Mouse (Mus musculus) embryonic facial prominence, embryonic 13.5 days (tissue): ENCODE measurements around the gene Oprd1. TPM values are rescaled to one million over a fixed set of nuclear protein-coding genes. Genes with fewer than 3 reads are reported as not detected.

Experiments
- ATAC-seq: fragments of 200-750 bp; cut with Nextera tagmentation; 2 replicates; pipeline ENCODE4 v1.8.0; 2017; ENCODE audit warnings: low read depth; ENCODE audit not compliant: insufficient number of reproducible peaks, insufficient read depth, low FRiP score, low TSS enrichment
- H3K27ac ChIP-seq: fragments of 300-500 bp; sonication (generic); 2 replicates; pipeline ENCODE4 v1.5.1; 2015; ENCODE audit warnings: moderate library complexity, mild to moderate bottlenecking, inconsistent platforms
- H3K27me3 ChIP-seq: fragments of 300-500 bp; sonication (generic); 2 replicates; pipeline ENCODE4 v1.6.1; 2015; ENCODE audit warnings: mild to moderate bottlenecking, inconsistent platforms
- H3K36me3 ChIP-seq: fragments of 300-500 bp; sonication (generic); 2 replicates; pipeline ENCODE4 v1.6.1; 2015; ENCODE audit warnings: mild to moderate bottlenecking, inconsistent platforms
- H3K4me1 ChIP-seq: fragments of 300-500 bp; sonication (generic); 2 replicates; pipeline ENCODE4 v1.6.1; 2015; ENCODE audit warnings: inconsistent platforms
- H3K4me2 ChIP-seq: fragments of 300-500 bp; sonication (generic); 2 replicates; pipeline ENCODE4 v1.6.1; 2015; ENCODE audit warnings: moderate library complexity, mild to moderate bottlenecking, inconsistent platforms
- H3K4me3 ChIP-seq: fragments of 300-500 bp; sonication (generic); 2 replicates; pipeline ENCODE4 v1.5.1; 2015; ENCODE audit warnings: mild to moderate bottlenecking, inconsistent platforms
- H3K9ac ChIP-seq: fragments of 300-500 bp; sonication (generic); 2 replicates; pipeline ENCODE4 v1.6.1; 2015; ENCODE audit warnings: mild to moderate bottlenecking, inconsistent platforms
- H3K9me3 ChIP-seq: fragments of 300-500 bp; sonication (generic); 2 replicates; pipeline ENCODE4 v1.6.1; 2016; ENCODE audit warnings: inconsistent platforms
- WGBS: fragments of 180-500 bp; shearing (Covaris S2); methylation state at CpG from one replicate; pipeline ENCODE4 v1.1.7; 2015; ENCODE audit warnings: mixed read lengths; 5-methylcytosine and 5-hydroxymethylcytosine counted together
- polyA plus RNA-seq: library from polyadenylated mRNA; unstranded; fragments of >200 nt; fragmentation: Nextera tagmentation; extraction: Ambion mirVana; gene quantifications from 2 replicates; pipeline ENCODE4 v1.2.1, GENCODE M21; 2015

Gene Oprd1
- polyA plus RNA-seq, 1 experiment from 2014 or later, result 0.55 TPM

DNA sequence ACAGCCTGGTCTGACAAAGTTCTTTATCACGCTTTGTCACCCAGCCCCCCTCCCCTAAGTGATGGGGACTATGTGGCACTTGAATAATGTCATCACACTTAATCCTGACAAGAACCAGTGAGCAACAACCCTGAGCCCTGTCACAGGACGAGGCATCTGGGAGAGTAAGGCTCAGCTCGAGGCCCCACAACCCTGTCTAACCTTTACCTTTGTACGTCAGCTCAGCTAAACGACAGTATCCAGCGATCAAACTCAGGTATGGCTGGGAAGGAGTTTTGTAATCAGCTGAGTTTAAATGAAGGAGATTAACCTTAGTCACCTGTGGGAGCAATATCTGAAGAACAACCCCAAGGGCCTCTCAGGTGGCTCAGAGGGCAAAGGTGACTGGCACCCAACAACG lies 12.0 kb downstream of the Oprd1 start:
- Histone ChIP-seq H3K4me2 (no peak overlapping the region), H3K27ac (no peak overlapping the region), H3K9me3 (no peaks in the 10 kb centered on the region), H3K27me3 (no peaks in the 10 kb centered on the region), H3K36me3 (no peaks in the 10 kb centered on the region), H3K4me1 (peaks cover 11% of the 10 kb centered on the region; the same call in 1 of the 2 replicates), H3K9ac (no peak overlapping the region), H3K4me3 (no peak overlapping the region)
- WGBS, result 83% methylated on average over 7 of the region's 7 CpGs
- no peak for ATAC-seq

DNA sequence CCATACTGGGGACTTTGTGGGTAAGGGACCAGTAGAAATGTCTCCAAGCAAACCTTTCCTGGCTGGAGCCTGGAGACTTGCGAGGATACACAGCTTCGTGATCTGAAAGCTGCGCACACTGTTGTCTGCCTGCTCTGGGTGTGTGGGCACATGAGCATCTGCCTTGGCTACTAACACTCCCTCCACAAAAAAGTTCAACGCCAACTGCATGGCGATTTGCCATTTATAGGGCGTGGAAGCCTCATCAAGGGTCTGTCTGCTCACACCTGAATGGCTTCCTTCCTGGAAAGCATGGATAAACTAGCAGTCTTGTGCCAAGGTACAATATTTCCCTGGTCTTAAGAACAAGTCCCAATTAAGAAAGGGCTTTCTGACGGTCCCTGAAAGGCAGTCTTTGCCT lies 12.5 kb downstream of the Oprd1 start:
- Histone ChIP-seq H3K4me1 (peaks cover 11% of the 10 kb centered on the region; the same call in 1 of the 2 replicates), H3K27me3 (no peaks in the 10 kb centered on the region), H3K36me3 (no peaks in the 10 kb centered on the region), H3K9ac (no peak overlapping the region), H3K9me3 (no peaks in the 10 kb centered on the region), H3K27ac (no peak overlapping the region), H3K4me2 (no peak overlapping the region), H3K4me3 (no peak overlapping the region)
- 89% methylated on average over 7 of the region's 7 CpGs for WGBS
- ATAC-seq, result no peak

DNA sequence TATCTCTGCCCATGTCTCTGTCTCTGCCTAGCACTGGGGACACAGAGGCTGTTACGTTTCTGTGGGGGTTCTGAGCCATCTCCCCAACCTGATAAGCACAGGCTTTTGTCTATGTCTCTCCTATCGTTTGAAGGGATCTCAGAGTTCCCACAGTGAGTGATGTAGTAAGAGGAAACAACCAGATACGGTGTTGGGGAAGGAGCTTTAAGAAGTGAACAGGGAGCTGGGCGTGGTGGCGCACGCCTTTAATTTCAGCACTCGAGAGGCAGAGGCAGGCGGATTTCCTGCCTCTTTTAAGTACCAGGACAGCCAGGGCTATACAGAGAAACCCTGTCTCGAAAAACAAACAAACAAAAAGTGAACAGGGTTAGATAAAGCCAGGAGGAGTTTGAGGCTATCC lies 13.2 kb downstream of the Oprd1 start:
- Histone ChIP-seq H3K27ac (no peak overlapping the region), H3K4me2 (no peak overlapping the region), H3K4me3 (no peak overlapping the region), H3K9me3 (no peaks in the 10 kb centered on the region), H3K4me1 (peaks cover 11% of the 10 kb centered on the region; the same call in 1 of the 2 replicates), H3K9ac (no peak overlapping the region), H3K27me3 (no peaks in the 10 kb centered on the region), H3K36me3 (no peaks in the 10 kb centered on the region)
- ATAC-seq, result no peak
- 89% methylated on average over 9 of the region's 9 CpGs for WGBS

DNA sequence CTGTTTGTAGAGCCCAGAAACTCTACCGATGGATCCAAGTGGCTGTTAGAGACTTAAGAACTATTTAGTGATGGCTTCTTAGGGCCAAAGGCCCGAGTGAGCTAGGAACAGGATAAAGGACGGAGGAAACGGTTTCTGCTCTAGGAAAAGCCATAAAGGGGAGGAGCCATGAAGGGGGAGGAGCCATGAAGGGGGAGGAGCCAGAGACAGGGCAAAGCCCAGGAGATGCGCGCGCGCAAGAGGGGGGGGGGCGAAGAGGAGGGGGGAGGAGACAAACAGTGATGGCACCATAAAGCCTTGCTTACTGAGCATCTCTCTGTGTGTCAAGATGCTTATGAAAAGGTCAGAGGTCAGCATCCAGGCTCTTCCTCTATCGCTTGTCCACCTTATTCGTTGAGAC lies 13.6 kb downstream of the Oprd1 start:
- Histone ChIP-seq H3K4me2 (no peak overlapping the region), H3K9me3 (no peaks in the 10 kb centered on the region), H3K4me1 (peaks cover 11% of the 10 kb centered on the region; the same call in 1 of the 2 replicates), H3K36me3 (no peaks in the 10 kb centered on the region), H3K27ac (no peak overlapping the region), H3K4me3 (no peak overlapping the region), H3K27me3 (no peaks in the 10 kb centered on the region), H3K9ac (no peak overlapping the region)
- no peak for ATAC-seq
- WGBS, result 68% methylated on average over 11 of the region's 11 CpGs

DNA sequence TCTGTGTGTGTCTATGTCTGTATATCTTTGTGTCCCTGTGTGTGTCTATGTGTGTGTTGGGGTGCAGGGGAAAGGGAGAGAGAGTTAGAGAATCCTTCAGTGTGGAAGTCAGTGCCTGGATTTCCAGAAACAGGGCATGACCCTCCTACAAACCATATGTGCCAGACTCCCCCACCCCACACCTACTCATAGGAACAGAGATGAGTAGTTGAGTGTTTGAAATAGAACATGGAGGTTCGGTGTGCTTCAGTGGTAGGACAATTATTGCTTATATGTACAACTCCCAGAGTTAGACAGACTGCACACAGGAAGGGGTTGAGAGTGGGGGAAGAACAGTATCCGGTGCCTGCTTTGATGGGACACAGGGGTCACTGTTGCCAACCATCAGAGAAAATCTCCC lies 14.2 kb downstream of the Oprd1 start:
- no peak overlapping the region for H3K4me3 ChIP-seq
- WGBS, result 63% methylated on average over 2 of the region's 2 CpGs
- no peak overlapping the region for H3K4me2 ChIP-seq
- ATAC-seq, result no peak
- H3K9ac ChIP-seq, result no peak overlapping the region
- no peaks in the 10 kb centered on the region for H3K27me3 ChIP-seq
- no peaks in the 10 kb centered on the region for H3K9me3 ChIP-seq
- no peak overlapping the region for H3K27ac ChIP-seq
- no peaks in the 10 kb centered on the region for H3K36me3 ChIP-seq
- H3K4me1 ChIP-seq, result peaks cover 11% of the 10 kb centered on the region; the same call in 1 of the 2 replicates

DNA sequence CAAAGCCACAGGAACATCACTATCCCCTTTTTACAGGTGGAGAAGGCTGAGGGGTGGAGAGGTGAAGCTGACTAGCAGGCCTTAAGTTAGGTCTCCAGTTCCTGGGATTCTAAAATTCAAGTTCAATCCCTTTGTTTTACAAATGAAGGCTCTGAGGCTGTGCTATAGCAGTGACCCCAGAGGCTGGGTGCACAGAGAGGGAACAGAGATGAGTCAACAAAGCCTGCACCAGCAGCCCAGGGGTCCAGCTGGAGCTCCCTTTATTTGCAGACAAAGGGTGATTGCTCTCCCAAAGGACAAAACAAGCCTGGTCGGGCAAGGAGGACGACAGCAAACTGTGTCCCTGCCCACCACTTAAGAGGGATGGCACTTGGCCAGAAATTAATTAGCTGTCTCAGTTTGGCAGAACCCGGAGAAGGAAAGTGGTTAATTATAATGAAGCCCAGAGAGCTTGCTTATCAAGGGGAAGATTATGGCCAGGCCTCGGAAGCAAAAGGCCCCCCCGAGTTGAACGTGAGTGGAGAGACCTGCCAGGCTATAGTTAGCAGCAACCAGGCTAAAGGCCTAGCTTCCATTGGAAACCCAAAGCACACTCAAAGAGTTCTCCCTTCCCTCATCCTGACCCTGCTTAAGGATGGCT lies 15.2 kb downstream of the Oprd1 start:
- no peaks in the 10 kb centered on the region for H3K9me3 ChIP-seq
- WGBS, result 31% methylated on average over 6 of the region's 6 CpGs
- no peak overlapping the region for H3K9ac ChIP-seq
- no peak overlapping the region for H3K4me3 ChIP-seq
- no peak overlapping the region for H3K4me2 ChIP-seq
- H3K36me3 ChIP-seq, result no peaks in the 10 kb centered on the region
- H3K27ac ChIP-seq, result no peak overlapping the region
- H3K27me3 ChIP-seq, result no peaks in the 10 kb centered on the region
- no peak for ATAC-seq
- peaks cover 11% of the 10 kb centered on the region; the same call in 1 of the 2 replicates for H3K4me1 ChIP-seq

DNA sequence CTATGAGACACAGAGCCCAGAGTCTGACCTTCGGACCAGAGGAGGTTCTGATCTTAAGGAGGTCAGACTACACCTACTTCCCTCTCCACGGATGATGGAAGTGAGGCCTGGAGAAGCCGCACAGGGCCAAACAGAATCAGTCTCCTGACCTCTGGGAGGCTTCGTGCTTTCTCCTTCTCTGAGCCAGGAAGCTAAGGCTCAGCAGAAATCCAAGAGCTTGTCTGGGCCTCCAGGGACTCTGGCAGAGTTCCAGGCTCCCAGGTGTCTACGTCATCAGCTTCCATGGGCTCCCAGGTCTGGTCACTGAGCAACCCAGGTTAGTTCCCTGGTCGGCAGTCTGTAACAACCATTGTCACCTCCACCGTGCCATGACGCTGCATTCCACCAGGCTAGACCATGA lies 17.2 kb downstream of the Oprd1 start:
- peaks cover 4% of the 10 kb centered on the region; the same call in 1 of the 2 replicates for H3K4me1 ChIP-seq
- no peaks in the 10 kb centered on the region for H3K9me3 ChIP-seq
- no peaks in the 10 kb centered on the region for H3K36me3 ChIP-seq
- ATAC-seq, result no peak
- H3K4me2 ChIP-seq, result no peak overlapping the region
- H3K9ac ChIP-seq, result no peak overlapping the region
- H3K27me3 ChIP-seq, result no peaks in the 10 kb centered on the region
- 82% methylated on average over 8 of the region's 8 CpGs for WGBS
- H3K4me3 ChIP-seq, result no peak overlapping the region
- no peak overlapping the region for H3K27ac ChIP-seq

DNA sequence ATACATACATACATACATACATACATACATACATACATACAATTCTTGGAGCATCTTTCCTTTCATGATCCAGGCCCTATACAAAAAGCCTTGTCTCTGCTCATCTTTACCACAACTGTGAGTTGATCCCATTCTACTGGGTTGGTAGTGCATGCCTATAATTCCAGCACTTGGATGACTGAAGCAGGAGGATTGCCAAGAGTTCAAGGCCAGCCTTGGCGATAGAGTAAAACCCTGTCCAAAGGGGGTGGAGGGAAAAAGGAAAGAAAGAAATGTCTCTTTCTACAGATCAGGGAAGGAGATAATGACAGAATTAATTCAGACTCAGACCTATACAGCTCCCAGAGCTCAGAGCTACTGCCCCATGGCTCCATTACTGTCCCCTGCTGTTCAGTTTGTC lies 21.1 kb downstream of the Oprd1 start:
- 93% methylated on average over 1 of the region's 1 CpGs for WGBS
- H3K9ac ChIP-seq, result no peak overlapping the region
- H3K4me2 ChIP-seq, result no peak overlapping the region
- no peaks in the 10 kb centered on the region for H3K9me3 ChIP-seq
- H3K4me3 ChIP-seq, result no peak overlapping the region
- H3K36me3 ChIP-seq, result no peaks in the 10 kb centered on the region
- H3K4me1 ChIP-seq, result peaks cover 5% of the 10 kb centered on the region; the same call in 1 of the 2 replicates
- ATAC-seq, result no peak
- no peak overlapping the region for H3K27ac ChIP-seq
- no peaks in the 10 kb centered on the region for H3K27me3 ChIP-seq

DNA sequence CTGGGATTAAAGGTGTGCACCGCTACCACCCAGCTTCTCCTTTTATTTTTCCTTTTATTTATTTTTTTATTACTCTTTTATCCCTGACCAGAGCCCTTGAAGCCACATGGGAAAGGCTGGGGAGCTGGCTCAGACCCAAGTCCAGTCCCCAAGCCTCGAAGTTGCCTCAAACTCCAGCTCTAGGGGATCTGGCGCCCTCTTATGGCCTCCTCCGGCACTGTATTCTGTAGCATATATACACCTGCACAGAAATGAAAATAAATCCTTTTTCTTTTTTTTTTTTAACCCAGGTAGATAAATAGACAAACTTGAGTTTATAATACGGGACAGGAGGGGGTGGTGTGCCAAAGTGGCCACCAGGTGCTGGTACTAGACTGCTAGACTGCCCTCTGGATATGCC lies 22.6 kb downstream of the Oprd1 start:
- 84% methylated on average over 5 of the region's 5 CpGs for WGBS

DNA sequence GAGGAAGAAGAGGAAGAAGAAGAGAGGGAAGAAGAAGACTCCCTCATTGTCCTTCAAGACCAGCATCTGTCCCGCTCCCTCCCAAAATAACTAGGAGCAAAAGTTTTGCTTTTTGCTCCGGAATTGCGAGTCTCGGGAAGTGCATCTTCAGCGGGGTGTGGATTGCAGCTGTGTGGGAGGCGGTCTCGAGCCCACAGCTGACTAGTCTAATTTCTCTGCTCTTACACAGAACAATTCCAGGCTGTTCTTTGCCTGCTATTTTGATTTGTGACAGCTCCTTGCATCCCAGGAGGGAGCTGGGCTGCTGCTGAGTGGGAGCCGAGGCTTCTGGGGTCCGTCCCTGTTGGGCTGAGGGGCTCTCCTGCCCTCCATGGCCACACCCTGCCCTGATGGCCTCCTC lies 24.7 kb downstream of the Oprd1 start:
- Histone ChIP-seq H3K27ac (no peak overlapping the region), H3K27me3 (no peaks in the 10 kb centered on the region), H3K36me3 (no peaks in the 10 kb centered on the region), H3K9me3 (no peaks in the 10 kb centered on the region), H3K9ac (0 out of 2 replicates have a peak overlapping the region, but pooled peaks have one; percentile 21), H3K4me1 (peaks cover 5% of the 10 kb centered on the region; the same call in 1 of the 2 replicates), H3K4me3 (no peak overlapping the region), H3K4me2 (no peak overlapping the region)
- no peak for ATAC-seq
- 44% methylated on average over 9 of the region's 9 CpGs for WGBS

More for the DNA sequence above, 22.6 kb downstream of the Oprd1 start:
- Histone ChIP-seq H3K4me2 (no peak overlapping the region), H3K9ac (no peak overlapping the region), H3K27me3 (no peaks in the 10 kb centered on the region), H3K9me3 (no peaks in the 10 kb centered on the region), H3K27ac (no peak overlapping the region), H3K36me3 (no peaks in the 10 kb centered on the region), H3K4me3 (no peak overlapping the region), H3K4me1 (peaks cover 5% of the 10 kb centered on the region; the same call in 1 of the 2 replicates)
- ATAC-seq, result no peak

DNA sequence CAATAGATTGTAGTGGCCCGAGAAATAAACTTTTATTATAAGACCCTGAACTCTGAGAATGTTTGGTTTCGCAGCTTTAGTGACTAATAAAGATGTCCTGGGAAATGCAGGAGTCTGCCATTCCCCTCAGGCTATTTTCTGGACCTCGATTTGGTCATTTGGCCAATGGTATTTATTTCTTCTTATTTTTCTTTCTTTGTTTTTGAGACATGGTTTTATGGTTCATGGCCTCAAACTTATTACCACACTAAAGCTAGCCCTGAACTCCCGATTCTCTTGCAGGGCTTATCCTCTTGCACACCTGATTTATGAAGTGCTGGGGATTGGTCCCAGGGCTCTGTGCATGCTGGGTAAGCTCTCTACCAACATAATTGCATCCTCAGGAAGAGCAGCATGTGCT lies 28.0 kb downstream of the Oprd1 start:
- H3K9ac ChIP-seq, result no peak overlapping the region
- peaks cover 22% of the 10 kb centered on the region for H3K27me3 ChIP-seq
- no peak for ATAC-seq
- 83% methylated on average over 4 of the region's 4 CpGs for WGBS
- H3K36me3 ChIP-seq, result no peaks in the 10 kb centered on the region
- no peak overlapping the region for H3K4me2 ChIP-seq
- H3K4me1 ChIP-seq, result peaks cover 5% of the 10 kb centered on the region; the same call in 1 of the 2 replicates
- H3K4me3 ChIP-seq, result no peak overlapping the region
- H3K27ac ChIP-seq, result no peak overlapping the region
- H3K9me3 ChIP-seq, result no peaks in the 10 kb centered on the region

DNA sequence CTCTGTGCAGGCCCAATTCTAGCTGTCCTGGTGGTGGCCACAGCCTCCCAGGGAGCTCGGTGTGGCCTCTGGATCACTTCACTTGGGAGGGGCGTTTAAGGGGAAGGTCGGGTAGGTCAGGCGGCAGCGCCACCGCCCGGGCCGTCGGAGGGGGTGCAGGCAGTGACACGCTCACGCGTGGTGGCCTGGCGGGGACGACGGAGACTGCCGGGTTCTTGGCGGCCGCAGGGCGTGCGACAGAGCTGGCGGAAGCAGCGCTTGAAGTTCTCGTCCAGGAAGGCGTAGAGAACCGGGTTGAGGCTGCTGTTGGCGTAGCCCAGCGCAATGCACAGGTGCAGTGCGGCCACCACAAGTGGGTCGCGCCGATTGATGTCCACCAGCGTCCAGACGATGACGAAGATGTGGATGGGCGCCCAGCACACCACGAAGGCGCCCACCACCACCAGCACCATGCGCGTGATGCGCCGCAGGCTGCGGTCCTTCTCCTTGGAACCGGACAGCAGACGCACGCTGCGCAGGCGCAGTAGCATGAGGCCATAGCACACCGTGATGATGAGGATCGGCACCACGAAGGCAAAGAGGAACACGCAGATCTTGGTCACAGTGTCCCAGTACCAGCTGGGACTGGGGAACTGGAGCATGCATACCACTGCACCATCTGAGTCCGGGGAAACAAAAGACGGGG lies 30.7 kb downstream of the Oprd1 start:
- H3K4me3 ChIP-seq, result peak overlapping the region; percentile 31
- no peak overlapping the region for H3K27ac ChIP-seq
- H3K4me1 ChIP-seq, result no peaks in the 10 kb centered on the region
- peak overlapping the region; percentile 55 for H3K4me2 ChIP-seq
- peaks cover 27% of the 10 kb centered on the region for H3K27me3 ChIP-seq
- H3K36me3 ChIP-seq, result no peaks in the 10 kb centered on the region
- WGBS, result 43% methylated on average over 53 of the region's 53 CpGs
- H3K9ac ChIP-seq, result no peak overlapping the region
- H3K9me3 ChIP-seq, result no peaks in the 10 kb centered on the region
- no peak for ATAC-seq
